Mouse (Mus musculus): ENCODE data around the gene Agpat1.
A peak's percentile ranks its signal among the peaks of the same experiment; 100 is the strongest.

Gene Agpat1

DNA sequence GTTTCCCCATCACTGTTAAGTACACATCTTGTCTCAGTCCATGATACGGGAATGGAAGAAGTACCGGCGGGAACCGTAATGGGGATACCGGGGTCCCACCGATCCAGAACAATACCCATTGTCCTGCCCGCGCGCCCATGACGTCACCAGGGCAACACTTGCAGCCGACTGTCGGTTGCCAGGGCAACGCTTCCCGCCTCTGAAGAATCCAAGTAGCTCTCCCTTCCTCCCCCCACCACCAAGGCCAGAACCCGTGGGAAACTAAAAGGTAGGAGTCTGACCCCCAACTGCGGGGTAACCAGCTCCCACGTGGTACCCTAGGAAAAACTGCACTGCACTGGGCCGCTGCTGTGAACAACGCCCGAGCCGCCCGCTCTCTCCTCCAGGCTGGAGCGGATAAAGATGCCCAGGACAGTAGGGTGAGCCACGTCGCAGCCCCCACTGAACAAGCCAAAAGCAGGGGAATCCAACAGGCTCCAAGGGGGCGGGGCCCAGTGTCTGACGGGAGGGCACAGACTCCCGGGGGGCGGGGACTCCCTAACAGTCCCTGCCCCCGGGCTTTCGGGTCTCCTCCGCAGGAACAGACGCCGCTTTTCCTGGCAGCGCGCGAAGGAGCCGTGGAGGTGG, 17.2 kb upstream of the Agpat1 start:
- DNase-seq (ENCODE audit: low read depth, low spot score), result no peak

DNA sequence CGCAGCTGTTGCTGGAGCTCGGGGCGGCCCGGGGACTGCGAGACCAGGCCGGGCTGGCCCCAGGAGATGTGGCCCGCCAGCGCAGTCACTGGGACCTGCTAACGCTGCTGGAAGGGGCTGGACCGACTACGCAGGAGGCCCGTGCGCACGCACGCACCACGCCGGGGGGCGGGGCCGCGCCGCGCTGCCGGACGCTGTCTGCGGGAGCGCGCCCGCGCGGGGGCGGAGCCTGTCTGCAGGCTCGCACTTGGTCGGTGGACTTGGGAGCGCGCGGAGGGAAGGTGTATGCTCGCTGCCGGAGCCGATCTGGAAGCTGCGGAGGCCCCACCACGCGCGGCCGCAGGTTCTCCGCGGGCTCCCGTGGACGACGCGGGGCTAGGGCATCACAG, 16.6 kb upstream of the Agpat1 start:
- DNase-seq (ENCODE audit: low read depth, low spot score), result no peak

DNA sequence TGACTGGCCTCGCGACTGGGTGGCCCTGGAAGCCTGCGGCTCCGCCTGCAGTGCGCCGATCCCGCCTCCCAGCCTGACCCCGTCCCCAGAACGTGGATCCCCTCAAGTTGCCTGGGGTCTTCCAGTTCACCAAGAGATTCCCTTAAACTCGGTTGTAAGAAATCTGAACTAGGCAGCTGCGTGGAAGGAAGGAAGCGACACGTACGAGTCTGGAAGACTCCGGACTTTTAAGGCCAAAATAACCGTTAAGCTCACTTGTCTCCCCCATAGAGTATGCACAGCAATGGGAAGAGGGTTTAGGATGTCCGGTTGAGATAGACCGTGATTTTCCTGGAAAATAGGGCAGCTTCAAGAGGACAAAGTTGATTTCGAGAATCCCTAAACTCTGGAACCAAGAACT, 16.2 kb upstream of the Agpat1 start:
- DNase-seq (ENCODE audit: low read depth, low spot score), result no peak

DNA sequence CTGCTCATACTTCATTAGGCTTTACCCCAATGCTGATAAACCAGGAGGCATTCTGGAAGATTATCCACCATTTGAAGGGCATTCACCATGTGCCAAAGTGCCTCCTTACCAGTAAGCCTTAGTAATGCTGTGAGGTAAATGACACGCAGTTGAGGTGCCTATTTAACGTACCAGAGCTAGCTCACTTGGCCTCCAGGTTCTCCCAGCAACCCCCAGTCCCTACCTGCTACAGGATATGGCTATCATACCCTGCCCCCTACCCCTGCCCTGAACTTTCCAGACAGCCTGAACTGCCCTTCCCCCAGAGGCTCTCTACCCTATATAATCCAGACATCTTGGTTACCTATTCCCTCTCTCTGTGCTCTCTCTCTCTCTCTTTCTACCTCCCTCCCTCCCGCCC, 15.3 kb upstream of the Agpat1 start:
- no peak for DNase-seq (ENCODE audit: low read depth, low spot score)

DNA sequence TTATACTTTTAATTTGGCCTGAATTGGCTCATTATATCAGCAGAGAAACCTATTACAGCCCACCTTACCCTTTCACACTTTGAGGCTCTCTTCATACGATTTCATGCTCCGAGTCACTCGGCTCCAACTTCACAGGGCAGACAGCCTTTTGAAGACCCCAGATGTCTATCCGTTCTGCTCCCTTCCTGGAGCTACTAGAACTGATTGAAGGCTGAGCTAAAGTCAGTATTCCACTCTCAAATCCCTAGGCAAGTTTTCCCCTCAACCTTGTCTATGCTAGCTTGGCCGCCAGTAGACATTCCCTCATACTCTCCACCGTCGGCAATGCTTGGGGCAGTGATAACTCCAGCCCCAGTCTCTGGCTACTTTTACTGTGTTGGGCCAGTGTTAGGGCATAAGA, 14.9 kb upstream of the Agpat1 start:
- no peak for DNase-seq (ENCODE audit: low read depth, low spot score)

DNA sequence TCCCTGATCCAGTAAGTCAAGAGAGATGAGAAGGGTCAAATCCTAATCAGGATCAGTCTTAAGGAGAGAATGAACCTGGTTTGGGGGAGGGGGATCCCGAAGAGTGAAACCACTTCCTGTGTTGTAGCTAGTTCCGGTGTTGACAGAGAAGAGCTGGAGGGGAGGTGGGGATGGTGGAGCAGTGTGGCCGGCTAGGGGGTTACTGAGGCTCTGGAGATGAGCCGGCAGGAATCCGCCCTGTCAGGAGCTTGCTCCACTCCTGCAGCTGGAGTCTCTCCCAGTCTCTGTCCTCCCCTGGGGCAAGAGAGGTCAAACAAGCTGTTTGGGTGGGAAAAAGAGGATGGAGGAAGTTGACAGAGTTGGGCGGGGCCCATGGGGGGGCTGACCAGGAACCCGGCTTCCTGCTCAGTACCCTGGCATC, 14.4 kb upstream of the Agpat1 start, which contains the start of gene Gpsm3:
TSS of gene Gpsm3 (plus strand) at position 126 of the 421 bp plus-strand sequence.
- no peak for DNase-seq (ENCODE audit: low read depth, low spot score)

DNA sequence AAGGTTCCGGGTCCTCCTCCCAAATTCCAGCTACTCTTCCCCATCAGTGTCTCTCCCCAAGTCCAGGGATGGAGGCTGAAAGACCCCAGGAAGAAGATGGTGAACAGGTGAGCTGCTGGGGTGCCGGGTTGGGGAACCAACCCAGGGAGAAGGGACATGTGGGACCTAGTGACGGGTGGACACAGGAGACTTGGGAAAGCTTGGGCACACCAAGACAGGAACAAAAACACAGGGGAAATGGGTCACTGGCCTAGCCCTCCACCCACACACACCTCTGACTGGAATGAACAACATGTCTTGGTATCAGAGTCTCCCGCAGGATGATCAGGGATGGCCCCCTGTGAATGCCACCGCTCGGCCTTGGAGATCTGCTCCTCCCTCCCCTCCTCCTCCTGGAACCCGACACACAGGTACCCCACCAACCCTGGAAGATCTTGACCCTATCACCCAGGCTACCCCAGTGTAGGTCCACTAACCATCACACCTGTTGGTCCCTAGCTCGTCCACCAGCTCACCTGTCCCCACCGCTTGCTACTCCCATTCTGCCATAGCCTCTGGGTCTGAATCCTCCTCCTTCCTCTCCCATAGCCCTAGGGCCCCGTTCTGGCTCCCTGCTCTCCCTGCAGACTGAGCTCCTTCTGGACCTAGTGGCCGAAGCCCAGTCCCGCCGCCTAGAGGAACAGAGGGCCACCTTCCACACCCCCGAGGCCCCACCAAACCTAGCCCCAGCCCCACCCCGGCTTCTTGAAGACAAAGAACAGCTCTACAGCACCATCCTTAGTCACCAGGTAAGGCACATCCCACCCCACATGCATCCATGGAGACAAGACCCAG, 13.7 kb upstream of the Agpat1 start:
- DNase-seq (ENCODE audit: low read depth, low spot score), result no peak

DNA sequence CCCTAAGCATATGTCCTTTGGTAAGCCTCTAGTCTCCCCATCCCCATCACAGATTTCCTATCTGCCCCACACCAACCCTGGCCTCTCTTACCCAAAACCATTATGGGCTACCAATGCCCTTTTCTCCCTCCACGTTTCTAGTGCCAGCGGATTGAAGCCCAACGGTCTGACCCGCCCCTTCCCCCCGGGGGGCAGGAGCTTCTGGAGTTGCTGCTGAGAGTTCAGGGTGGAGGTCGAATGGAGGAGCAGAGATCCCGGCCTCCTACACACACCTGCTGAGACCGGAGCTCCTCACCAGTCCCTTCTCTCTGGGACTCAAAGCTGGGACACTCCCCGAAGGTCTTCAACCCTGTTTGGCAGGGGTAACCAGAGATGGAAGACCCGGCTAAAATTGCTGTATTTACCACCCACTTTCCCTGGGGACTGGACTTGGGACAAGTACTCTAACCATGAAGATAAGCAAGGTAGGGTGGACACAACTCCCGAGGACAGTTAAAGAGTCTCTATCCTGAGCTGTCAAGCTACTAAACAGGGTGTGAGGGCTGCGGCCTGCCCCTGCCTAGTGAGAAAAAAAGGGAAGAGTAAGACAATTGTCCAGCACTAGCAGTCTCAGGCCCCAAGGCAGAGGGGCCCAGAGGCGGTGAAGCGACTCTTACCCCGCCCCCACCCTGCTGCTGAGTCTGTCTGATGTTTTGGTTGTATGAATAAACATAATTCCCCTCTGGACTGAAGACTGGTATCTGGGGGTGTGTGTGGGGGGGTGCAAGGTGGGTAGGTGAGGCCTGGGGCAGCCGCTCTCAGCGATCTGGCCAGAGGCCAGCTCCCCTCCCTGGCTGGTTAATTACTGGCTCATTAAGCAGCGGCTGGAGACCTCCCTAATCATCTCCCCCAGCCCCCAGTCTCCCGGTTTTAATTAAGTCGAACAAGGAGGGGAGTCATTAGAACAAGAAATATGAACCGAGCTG, 12.8 kb upstream of the Agpat1 start, which contains the start of gene Pbx2:
TSS of gene Pbx2 (plus strand) at position 238 of the 965 bp plus-strand sequence.
- no peak for DNase-seq (ENCODE audit: low read depth, low spot score)

DNA sequence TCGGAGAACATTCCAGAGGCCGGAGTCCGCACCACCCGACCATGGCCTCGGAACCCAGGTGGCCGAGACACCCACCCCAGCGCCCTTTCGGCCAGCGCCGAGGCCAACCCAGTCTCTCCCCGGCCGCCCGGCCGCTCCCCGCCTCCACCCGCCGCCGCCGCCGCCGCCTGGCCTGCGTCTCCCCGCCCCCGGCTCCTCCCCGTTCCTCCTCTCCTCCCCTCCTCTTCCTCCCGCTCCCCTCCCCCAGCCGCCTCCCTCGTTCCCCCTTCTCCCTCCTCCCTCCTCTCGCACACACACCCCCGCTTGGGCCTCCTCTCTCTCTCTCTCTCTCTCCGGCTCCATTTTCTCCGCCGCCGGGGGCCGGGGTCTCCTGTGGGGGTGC, 12.1 kb upstream of the Agpat1 start:
- DNase-seq (ENCODE audit: low read depth, low spot score), result no peak

DNA sequence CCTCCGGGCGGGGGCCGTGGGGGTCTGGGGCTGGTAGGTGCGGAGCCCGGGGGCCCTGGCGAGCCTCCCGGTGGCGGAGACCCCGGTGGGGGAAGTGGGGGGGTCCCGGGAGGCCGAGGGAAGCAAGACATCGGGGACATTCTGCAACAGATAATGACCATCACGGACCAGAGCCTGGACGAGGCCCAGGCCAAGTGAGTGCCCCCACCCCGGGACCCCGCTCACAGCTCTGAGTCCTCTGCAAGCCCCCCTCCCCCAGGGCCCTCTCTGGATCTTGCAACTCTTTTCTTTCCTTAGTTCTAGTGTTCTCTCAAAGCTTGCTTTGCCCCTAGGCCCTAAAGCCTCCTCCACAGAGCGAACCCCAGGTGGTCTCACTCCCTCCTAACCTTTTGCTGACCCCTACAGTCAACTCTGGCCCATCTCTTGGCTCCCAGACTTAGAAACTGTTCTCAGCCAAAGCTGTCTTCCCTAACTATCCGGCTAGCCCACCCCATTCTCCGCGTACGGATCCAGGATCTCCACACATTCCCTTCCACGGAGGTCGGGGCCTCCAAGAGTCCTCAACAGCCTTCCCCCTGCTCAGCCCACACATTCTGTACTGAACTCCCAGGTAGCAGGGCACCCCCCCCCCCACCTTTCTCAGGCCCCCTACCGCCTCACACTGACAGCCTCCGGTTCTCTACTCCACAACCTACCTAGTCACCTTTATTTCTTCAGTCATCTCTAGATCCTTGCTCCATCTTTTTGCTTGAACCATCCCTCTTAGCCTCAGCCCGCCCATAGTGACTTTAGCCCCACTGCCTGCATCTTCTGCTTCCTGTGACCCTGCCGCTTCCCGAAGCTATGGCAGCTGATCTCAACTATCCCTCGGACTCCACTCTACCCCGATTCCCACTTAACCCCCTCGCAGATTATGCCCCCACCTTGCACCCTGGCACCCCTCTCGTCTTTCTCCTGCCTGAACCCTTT, 11.2 kb upstream of the Agpat1 start:
- DNase-seq (ENCODE audit: low read depth, low spot score), result no peak

DNA sequence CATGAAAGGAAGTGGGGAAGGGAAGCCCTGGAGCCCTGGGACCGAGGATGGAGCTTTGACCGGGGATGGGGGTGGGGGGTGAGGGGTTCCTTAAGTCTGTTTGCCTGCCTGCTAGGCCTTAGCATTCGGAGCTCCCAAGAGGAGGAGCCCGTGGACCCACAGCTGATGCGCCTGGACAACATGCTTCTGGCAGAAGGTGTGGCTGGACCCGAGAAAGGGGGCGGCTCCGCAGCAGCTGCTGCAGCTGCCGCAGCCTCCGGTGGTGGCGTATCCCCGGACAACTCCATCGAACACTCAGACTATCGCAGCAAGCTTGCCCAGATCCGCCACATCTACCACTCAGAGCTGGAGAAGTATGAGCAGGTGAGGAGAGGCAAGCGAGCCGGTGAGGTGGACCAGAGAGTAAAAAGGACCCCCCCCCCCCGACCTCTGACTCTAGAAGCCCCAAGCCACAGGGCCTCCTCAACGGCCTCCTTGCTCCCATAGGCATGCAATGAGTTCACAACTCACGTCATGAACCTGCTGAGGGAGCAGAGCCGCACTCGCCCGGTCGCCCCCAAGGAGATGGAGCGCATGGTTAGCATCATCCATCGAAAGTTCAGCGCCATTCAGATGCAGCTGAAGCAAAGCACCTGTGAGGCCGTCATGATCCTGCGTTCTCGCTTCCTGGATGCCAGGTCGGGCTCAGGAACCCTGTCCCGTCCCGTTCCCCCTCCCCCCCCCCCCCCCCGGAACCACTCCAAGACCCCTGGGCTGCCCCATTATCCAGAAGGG, 10.1 kb upstream of the Agpat1 start:
- no peak for DNase-seq (ENCODE audit: low read depth, low spot score)

DNA sequence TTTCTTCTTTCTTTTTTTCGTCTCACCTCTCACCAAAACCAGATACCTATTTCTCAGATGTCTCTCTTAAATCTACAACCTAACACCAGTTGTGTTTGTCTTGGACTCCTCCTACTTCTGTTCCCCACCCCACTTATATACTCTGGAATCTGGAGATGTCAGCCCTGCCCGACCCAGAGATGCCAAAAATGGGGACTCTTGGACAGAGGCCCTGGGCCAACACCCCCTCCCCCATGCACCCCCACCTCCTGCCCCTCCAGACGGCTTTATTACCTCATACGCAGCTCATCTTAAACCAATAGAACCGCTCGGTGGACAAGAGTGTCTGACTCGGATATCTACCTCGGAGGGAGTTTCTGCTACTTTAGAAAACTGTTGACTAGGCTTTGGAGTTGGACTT, 8.0 kb upstream of the Agpat1 start:
- DNase-seq (ENCODE audit: low read depth, low spot score), result no peak

DNA sequence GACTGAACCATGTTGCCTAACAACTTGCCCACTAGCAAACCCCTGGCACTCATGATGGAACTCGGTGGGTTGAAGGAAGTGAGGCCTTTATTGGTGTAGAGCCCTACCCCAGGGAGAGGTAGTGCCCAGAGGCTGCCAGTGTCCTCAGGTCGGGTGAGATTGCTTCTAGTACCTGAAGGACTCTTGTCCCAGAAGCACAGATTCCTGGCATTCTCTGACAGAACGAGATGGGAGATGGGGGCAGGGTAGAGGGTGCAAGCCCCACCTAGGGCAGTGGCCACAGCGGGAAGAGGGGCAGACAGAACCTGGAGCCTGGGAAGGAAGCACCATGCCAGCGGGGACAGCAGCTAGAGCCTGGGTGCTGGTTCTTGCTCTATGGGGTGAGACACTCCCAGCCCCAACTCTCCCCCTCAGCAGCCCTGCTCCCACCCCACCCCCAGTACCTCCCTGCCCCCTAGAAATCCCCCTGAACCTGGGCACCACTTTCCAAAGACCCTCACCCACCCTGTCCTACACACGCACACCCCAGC, 6.4 kb upstream of the Agpat1 start, which contains the start of gene Ager:
TSS of gene Ager (plus strand) at position 297 of the 530 bp plus-strand sequence.
- DNase-seq (ENCODE audit: low read depth, low spot score), result no peak

DNA sequence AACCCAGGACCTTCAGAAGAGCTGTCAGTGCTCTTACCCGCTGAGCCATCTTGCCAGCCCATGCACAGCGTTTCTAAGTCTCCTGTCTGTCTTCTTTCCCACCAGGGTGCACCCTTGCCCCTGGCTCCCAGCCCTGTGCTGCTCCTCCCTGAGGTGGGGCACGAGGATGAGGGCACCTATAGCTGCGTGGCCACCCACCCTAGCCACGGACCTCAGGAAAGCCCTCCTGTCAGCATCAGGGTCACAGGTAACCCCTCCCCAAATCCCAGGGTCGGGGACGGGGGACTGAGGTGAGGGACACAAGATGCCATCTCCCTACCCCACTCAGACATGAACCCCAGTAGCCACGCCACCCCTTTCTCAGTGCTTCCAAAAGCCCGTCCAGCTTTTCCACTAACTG, 4.2 kb upstream of the Agpat1 start:
- no peak for DNase-seq (ENCODE audit: low read depth, low spot score)

DNA sequence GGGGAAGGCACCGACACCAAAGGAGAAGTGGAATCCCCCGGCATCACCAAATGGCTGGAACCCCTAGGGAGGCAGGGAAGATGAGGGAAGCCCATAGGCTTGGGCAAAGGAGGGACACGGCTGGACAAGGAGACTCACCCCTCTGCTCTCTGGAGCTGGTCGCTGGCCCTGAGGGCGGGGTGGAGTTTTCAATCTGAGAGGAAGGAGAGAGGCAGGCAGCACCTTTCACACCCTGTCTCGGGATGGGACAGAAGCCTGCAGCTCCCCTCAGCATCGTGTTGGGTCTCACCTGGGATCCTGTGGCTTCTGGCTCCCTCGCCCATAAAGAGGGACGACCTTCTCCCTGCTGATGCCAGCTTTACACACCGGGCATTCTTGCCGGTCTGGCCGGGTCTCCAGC, 2.3 kb upstream of the Agpat1 start:
- no peak for DNase-seq (ENCODE audit: low read depth, low spot score)

DNA sequence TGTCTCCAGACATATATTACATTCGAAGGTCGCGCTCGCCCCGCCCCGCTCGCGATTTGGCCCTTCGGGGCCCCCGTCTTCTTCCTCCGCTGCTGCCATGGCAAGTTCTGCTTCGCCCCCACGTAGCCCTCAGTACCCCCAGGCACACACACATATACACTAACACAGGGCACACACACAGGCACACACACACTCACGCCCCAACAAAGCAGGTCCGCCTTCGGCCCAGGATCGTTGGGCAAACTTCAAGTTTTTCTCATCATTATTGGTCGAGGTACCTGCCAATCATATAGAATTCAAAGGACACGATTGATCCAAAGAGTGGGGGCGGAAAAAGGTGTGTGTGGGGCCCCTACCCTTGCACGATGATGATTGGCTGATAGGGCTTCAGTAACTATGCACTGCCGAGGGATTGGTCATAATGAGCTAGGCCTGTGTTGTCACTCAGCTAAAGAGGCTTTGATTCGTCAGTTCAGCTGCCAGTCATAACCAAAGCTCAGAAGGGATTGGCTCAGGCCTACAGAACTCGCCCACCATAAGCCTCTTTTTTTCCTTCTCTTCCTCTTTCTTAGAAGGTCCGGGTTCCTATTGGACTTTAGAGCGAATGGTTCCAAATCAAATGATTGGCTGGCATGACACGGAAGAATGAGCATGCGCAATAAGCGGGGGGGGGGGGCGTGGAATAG, 544 bp upstream of the Agpat1 start, which contains the start of gene Rnf5:
TSS of gene Rnf5 (minus strand) at position 316 of the 686 bp plus-strand sequence.
- DNase-seq (ENCODE audit: low read depth, low spot score), result peak; percentile 98

DNA sequence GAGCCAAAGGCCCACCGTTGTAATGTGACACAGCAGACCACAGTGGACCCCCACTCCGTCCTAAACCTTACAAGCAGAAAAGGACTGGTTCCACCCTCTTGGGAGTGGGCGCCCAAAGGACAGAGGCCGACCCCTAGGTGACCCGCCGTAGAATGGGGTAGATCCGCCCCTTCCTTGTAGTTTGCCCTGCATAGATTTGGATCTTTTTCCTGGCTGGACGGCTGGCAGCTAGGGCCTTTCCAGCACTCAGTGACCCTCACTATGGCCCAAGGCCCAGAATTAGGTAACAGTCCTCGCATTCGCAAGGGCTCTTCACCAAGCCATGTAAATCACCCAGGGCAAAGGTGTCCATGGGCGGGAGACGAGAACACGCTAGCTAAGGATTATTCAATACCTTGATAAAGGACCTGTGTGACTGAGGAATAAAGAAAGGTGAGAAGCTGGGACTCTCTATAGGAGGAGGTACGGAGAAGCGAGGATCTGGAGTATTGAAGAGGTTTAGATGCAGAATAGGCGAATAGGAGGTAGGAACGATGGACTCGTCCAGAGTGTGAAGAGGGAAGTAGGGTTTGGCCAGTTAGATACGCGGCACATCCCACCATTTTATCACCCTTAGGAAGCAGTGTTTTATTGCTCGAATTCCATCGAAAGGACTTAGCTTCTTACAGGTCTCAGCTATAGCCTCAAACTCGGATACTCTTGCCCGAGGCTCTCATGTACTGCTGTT, 612 bp downstream of the Agpat1 start:
- DNase-seq (ENCODE audit: low read depth, low spot score), result no peak

DNA sequence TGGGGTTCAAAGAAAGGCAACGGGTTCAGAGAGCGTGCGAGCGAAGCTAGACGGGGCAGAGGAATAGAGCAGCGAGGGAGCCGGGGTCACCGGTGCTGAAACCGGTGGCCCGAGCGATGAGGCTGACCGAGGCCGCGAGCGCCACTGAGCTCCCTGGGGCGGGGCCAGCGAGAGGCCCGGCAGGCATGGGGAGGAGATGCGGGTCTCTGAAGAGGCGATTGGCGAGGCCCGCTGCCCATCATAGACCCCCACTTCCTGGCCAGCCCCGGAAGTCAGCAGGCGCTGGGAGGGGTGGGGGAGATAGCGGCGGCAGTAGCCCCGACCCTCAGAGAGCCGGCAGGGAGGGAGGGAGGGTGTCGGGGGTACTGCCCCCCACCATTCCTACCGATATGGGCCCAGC, 1.5 kb downstream of the Agpat1 start:
- no peak for DNase-seq (ENCODE audit: low read depth, low spot score)

Data from WW6 (cell line).